Mouse (Mus musculus) MEL (cell line): Measurements from ENCODE around the gene Crygc. TPM values are rescaled to one million over a fixed set of nuclear protein-coding genes. Genes with fewer than 3 reads are reported as not detected.

Source experiments
- DNase-seq: peaks from one replicate; pipeline ENCODE4 v3.0.0; 2011; ENCODE audit warnings: low read depth, low spot score
- H3K27ac ChIP-seq: 2 replicates; pipeline ENCODE4 v1.5.1; 2012; ENCODE audit warnings: low read depth, mild to moderate bottlenecking, control low read depth, low read length, moderate library complexity; ENCODE audit not compliant: control insufficient read depth
- H3K27me3 ChIP-seq, 2 experiments: fragments of 150-350 bp in 1 of 2; sonication (generic) in 1 of 2; 2 replicates each; pipeline ENCODE4 v1.6.1; 2012; ENCODE audit warnings: low read length in 2 of 2, mild to moderate bottlenecking in 2 of 2, improper control_type of control experiment in 1 of 2, moderate library complexity in 1 of 2; ENCODE audit not compliant: insufficient read depth in 2 of 2, control insufficient read depth in 1 of 2
- H3K36me3 ChIP-seq, 2 experiments: 2 replicates each; pipeline ENCODE4 v1.6.1; 2012 to 2014; ENCODE audit warnings: low read length in 2 of 2, improper control_type of control experiment in 1 of 2, inconsistent platforms in 1 of 2, mild to moderate bottlenecking in 1 of 2; ENCODE audit not compliant: insufficient read depth in 2 of 2, control insufficient read depth in 1 of 2
- H3K4me1 ChIP-seq, 2 experiments: fragments of 150-350 bp in 1 of 2; sonication (generic) in 1 of 2; 2 replicates each; pipeline ENCODE4 v1.6.1; 2012; ENCODE audit warnings: low read length in 2 of 2, improper control_type of control experiment in 1 of 2, mild to moderate bottlenecking in 1 of 2; ENCODE audit not compliant: insufficient read depth in 2 of 2, control insufficient read depth in 1 of 2
- H3K4me3 ChIP-seq, 2 experiments: fragments of 150-350 bp in 1 of 2; sonication (generic) in 1 of 2; 2 replicates each; pipeline ENCODE4 v1.5.1; 2012; ENCODE audit warnings: low read depth in 2 of 2, low read length in 2 of 2, mild to moderate bottlenecking in 2 of 2, moderate library complexity in 2 of 2, control low read depth in 1 of 2, improper control_type of control experiment in 1 of 2; ENCODE audit not compliant: control insufficient read depth in 1 of 2, insufficient read depth in 1 of 2
- H3K79me2 ChIP-seq: 2 replicates; pipeline ENCODE4 v1.6.1; 2012; ENCODE audit warnings: mild to moderate bottlenecking, low read length, moderate library complexity; ENCODE audit not compliant: control insufficient read depth, poor library complexity, insufficient read depth
- H3K9ac ChIP-seq: 2 replicates; pipeline ENCODE4 v1.6.1; 2012; ENCODE audit warnings: low read depth, mild to moderate bottlenecking, control low read depth, low read length, moderate library complexity; ENCODE audit not compliant: control insufficient read depth, poor library complexity, severe bottlenecking
- H3K9me3 ChIP-seq: fragments of 150-350 bp; sonication (generic); replicated peaks from 2 replicates; pipeline ENCODE4 v1.6.1; 2012; ENCODE audit warnings: mild to moderate bottlenecking, low read length, improper control_type of control experiment, moderate library complexity; ENCODE audit not compliant: insufficient read depth
- BHLHE40 ChIP-seq: IDR thresholded peaks from 2 replicates; pipeline ENCODE4 v1.6.1; 2012; ENCODE audit warnings: low read depth, mild to moderate bottlenecking, inconsistent platforms, low read length, improper control_type of control experiment, borderline replicate concordance
- CHD2 ChIP-seq: IDR thresholded peaks from 2 replicates; pipeline ENCODE4 v1.6.1; 2011; ENCODE audit warnings: low read length, improper control_type of control experiment
- E2F4 ChIP-seq: IDR thresholded peaks from 2 replicates; pipeline ENCODE4 v1.6.1; 2011; ENCODE audit warnings: low read depth, low read length, improper control_type of control experiment, borderline replicate concordance
- EP300 ChIP-seq, 2 experiments: IDR thresholded peaks; 2 replicates each; pipeline ENCODE4 v1.6.1; 2011; ENCODE audit warnings: improper control_type of control experiment in 2 of 2, low read length in 2 of 2, low read depth in 1 of 2, mild to moderate bottlenecking in 1 of 2
- ETS1 ChIP-seq: IDR thresholded peaks from 2 replicates; pipeline ENCODE4 v1.6.1; 2012; ENCODE audit warnings: low read depth, mild to moderate bottlenecking, inconsistent platforms, low read length, improper control_type of control experiment, moderate library complexity
- GABPA ChIP-seq: IDR thresholded peaks from 2 replicates; pipeline ENCODE4 v1.6.1; 2012; ENCODE audit warnings: low read depth, mild to moderate bottlenecking, inconsistent platforms, low read length, improper control_type of control experiment, moderate library complexity
- GATA1 ChIP-seq: IDR thresholded peaks from 2 replicates; pipeline ENCODE4 v1.6.1; 2011; ENCODE audit warnings: low read depth, low read length, improper control_type of control experiment
- HCFC1 ChIP-seq: IDR thresholded peaks from 2 replicates; pipeline ENCODE4 v1.6.1; 2012; ENCODE audit warnings: low read depth, mild to moderate bottlenecking, inconsistent platforms, low read length, improper control_type of control experiment, moderate library complexity
- KAT2A ChIP-seq: conservative IDR thresholded peaks from 2 replicates; pipeline ENCODE4 v1.6.1; 2012; ENCODE audit warnings: low read depth, low read length, improper control_type of control experiment, inconsistent platforms
- MAFK ChIP-seq: IDR thresholded peaks from 2 replicates; pipeline ENCODE4 v1.6.1; 2011; ENCODE audit warnings: low read depth, mild to moderate bottlenecking, low read length, improper control_type of control experiment, borderline replicate concordance
- MYB ChIP-seq: IDR thresholded peaks from 2 replicates; pipeline ENCODE4 v1.6.1; 2011; ENCODE audit warnings: mild to moderate bottlenecking, low read depth, low read length, improper control_type of control experiment
- MYC ChIP-seq: IDR thresholded peaks from 2 replicates; pipeline ENCODE4 v1.6.1; 2011; ENCODE audit warnings: low read depth, mild to moderate bottlenecking, low read length, improper control_type of control experiment, moderate library complexity
- POLR2A ChIP-seq, 2 experiments: IDR thresholded peaks; 2 replicates each; pipeline ENCODE4 v1.6.1; 2011 to 2012; ENCODE audit warnings: low read length in 2 of 2, mild to moderate bottlenecking in 2 of 2, control low read depth in 1 of 2, improper control_type of control experiment in 1 of 2, low read depth in 1 of 2, moderate library complexity in 1 of 2; ENCODE audit not compliant: control insufficient read depth in 1 of 2, insufficient read depth in 1 of 2, poor library complexity in 1 of 2
- POLR2AphosphoS5 ChIP-seq: IDR thresholded peaks from 2 replicates; pipeline ENCODE4 v1.6.1; 2012; ENCODE audit warnings: low read depth, borderline replicate concordance, mild to moderate bottlenecking, inconsistent platforms, low read length, moderate library complexity, mixed read lengths
- SMC3 ChIP-seq: IDR thresholded peaks from 2 replicates; pipeline ENCODE4 v1.6.1; 2011; ENCODE audit warnings: low read depth, low read length, improper control_type of control experiment
- TAL1 ChIP-seq: IDR thresholded peaks from 2 replicates; pipeline ENCODE4 v1.6.1; 2012; ENCODE audit warnings: mild to moderate bottlenecking, inconsistent platforms, low read length, moderate library complexity, mixed read lengths
- TCF12 ChIP-seq: IDR thresholded peaks from 2 replicates; pipeline ENCODE4 v1.6.1; 2014; ENCODE audit warnings: low read depth, mild to moderate bottlenecking, inconsistent platforms, low read length, improper control_type of control experiment, moderate library complexity
- USF1 ChIP-seq: IDR thresholded peaks from 2 replicates; pipeline ENCODE4 v1.6.1; 2014; ENCODE audit warnings: low read depth, mild to moderate bottlenecking, inconsistent platforms, low read length, improper control_type of control experiment, moderate library complexity
- USF2 ChIP-seq, 2 experiments: IDR thresholded peaks; 2 replicates each; pipeline ENCODE4 v1.6.1; 2011 to 2012; ENCODE audit warnings: improper control_type of control experiment in 2 of 2, low read length in 2 of 2, borderline replicate concordance in 1 of 2, inconsistent platforms in 1 of 2, low read depth in 1 of 2, mild to moderate bottlenecking in 1 of 2; ENCODE audit not compliant: insufficient read depth in 1 of 2
- ZC3H11A ChIP-seq: IDR thresholded peaks from 2 replicates; pipeline ENCODE4 v1.6.1; 2012; ENCODE audit warnings: low read depth, mild to moderate bottlenecking, inconsistent platforms, low read length, improper control_type of control experiment
- ZKSCAN1 ChIP-seq: IDR thresholded peaks from 2 replicates; pipeline ENCODE4 v1.6.1; 2012; ENCODE audit warnings: low read depth, mild to moderate bottlenecking, inconsistent platforms, low read length, improper control_type of control experiment, moderate library complexity
- ZNF384 ChIP-seq: IDR thresholded peaks from 2 replicates; pipeline ENCODE4 v1.6.1; 2012; ENCODE audit warnings: low read depth, mild to moderate bottlenecking, inconsistent platforms, low read length, improper control_type of control experiment
- polyA plus RNA-seq, 2 experiments: library from polyadenylated mRNA; stranded (reverse) in 1 of 2; unstranded in 1 of 2; fragments of >175 nt in 1 of 2; fragments of >200 nt in 1 of 2; gene quantifications; 2 replicates each; pipeline versions ENCODE4 v1.2.1 to v1.2.4; 2012; ENCODE audit warnings: low replicate concordance in 2 of 2, low read depth in 1 of 2; ENCODE audit not compliant: insufficient read length in 2 of 2, insufficient read depth in 1 of 2, missing spikeins in 1 of 2
- total RNA-seq: library from RNA; depleted of rRNA; stranded (reverse); fragments of 300-350 nt; gene quantifications from 2 replicates; pipeline ENCODE4 v1.2.3, GENCODE M21; 2012

Gene Crygc
- total and polyA plus RNA-seq, 3 experiments, result not detected

- Histone ChIP-seq H3K9ac (no peak overlapping the region), H3K36me3 (no peaks in the 10 kb centered on the region), H3K4me1 (no peaks in the 10 kb centered on the region), H3K9me3 (no peaks in the 10 kb centered on the region), H3K27me3 (no peaks in the 10 kb centered on the region), H3K4me3 (no peak overlapping the region), H3K79me2 (no peaks in the 10 kb centered on the region), H3K27ac (no peak overlapping the region)
- no peak for TF ChIP-seq USF1
- no peak for TF ChIP-seq MYC
- no peak for TF ChIP-seq USF2 (IDR thresholded peaks at IDR 0.05; ENCODE audit: borderline replicate concordance in 1 of 2, insufficient read depth in 1 of 2, low read depth in 1 of 2, low read length in 2 of 2)
- DNase-seq, result no peak
These were observed 31.7 kb downstream of the Crygc start for GRCm38 (mm10) chr1:65041837-65042236.

- Histone ChIP-seq H3K4me1 (no peaks in the 10 kb centered on the region), H3K9me3 (no peaks in the 10 kb centered on the region), H3K36me3 (no peaks in the 10 kb centered on the region), H3K27ac (no peak overlapping the region), H3K4me3 (no peak overlapping the region), H3K9ac (no peak overlapping the region), H3K27me3 (no peaks in the 10 kb centered on the region), H3K79me2 (no peaks in the 10 kb centered on the region)
- no peak for TF ChIP-seq MAFK
- TF ChIP-seq BHLHE40, result no peak
- TF ChIP-seq MYC, result no peak
- TF ChIP-seq USF2 (IDR thresholded peaks at IDR 0.05; ENCODE audit: borderline replicate concordance in 1 of 2, insufficient read depth in 1 of 2, low read depth in 1 of 2, low read length in 2 of 2), result no peak
- TF ChIP-seq KAT2A, result no peak
- TF ChIP-seq ETS1, result no peak
- TF ChIP-seq MYB, result no peak
- TF ChIP-seq POLR2A (IDR thresholded peaks at IDR 0.05; ENCODE audit: control insufficient read depth in 1 of 2, insufficient read depth in 1 of 2, low read depth in 1 of 2, low read length in 2 of 2, poor library complexity in 1 of 2), result no peak
- TF ChIP-seq E2F4, result no peak
- no peak for TF ChIP-seq SMC3
- TF ChIP-seq HCFC1, result no peak
- no peak for TF ChIP-seq ZKSCAN1
- no peak for TF ChIP-seq POLR2AphosphoS5
- DNase-seq, result no peak
These were observed 32.7 kb downstream of the Crygc start for GRCm38 (mm10) chr1:65040806-65041205.

- Histone ChIP-seq H3K27me3 (no peaks in the 10 kb centered on the region), H3K9ac (no peak overlapping the region), H3K27ac (no peak overlapping the region), H3K4me1 (no peaks in the 10 kb centered on the region), H3K79me2 (no peaks in the 10 kb centered on the region), H3K9me3 (no peaks in the 10 kb centered on the region), H3K36me3 (no peaks in the 10 kb centered on the region), H3K4me3 (no peak overlapping the region)
- TF ChIP-seq EP300 (IDR thresholded peaks at IDR 0.05; ENCODE audit: low read depth in 1 of 2, low read length in 2 of 2), result no peak
- TF ChIP-seq USF2 (IDR thresholded peaks at IDR 0.05; ENCODE audit: borderline replicate concordance in 1 of 2, insufficient read depth in 1 of 2, low read depth in 1 of 2, low read length in 2 of 2), result no peak
- TF ChIP-seq ZNF384, result no peak
- no peak for TF ChIP-seq ZC3H11A
- no peak for TF ChIP-seq CHD2
- no peak for TF ChIP-seq MYB
- no peak for TF ChIP-seq TAL1
- no peak for TF ChIP-seq BHLHE40
- no peak for TF ChIP-seq KAT2A
- no peak for TF ChIP-seq ZKSCAN1
- no peak for TF ChIP-seq GABPA
- TF ChIP-seq HCFC1, result no peak
- no peak for TF ChIP-seq GATA1
- TF ChIP-seq TCF12, result no peak
- DNase-seq, result no peak
These were observed 33.8 kb downstream of the Crygc start for GRCm38 (mm10) chr1:65039679-65040078.
